Mouse (Mus musculus) intestine, embryonic 16.5 days (tissue): ENCODE results near the gene Kctd11. TPM values are rescaled to one million over a fixed set of nuclear protein-coding genes. Genes with fewer than 3 reads are reported as not detected.

Source experiments
- ATAC-seq: fragments of 200-750 bp; cut with Nextera tagmentation; 2 replicates; pipeline ENCODE4 v1.8.0; 2017; ENCODE audit warnings: moderate TSS enrichment, moderate library complexity
- H3K27ac ChIP-seq: fragments of 300-500 bp; sonication (generic); 2 replicates; pipeline ENCODE4 v1.5.1; 2014; ENCODE audit warnings: mild to moderate bottlenecking, low read length
- H3K27me3 ChIP-seq: fragments of 300-500 bp; sonication (generic); replicated peaks from 2 replicates; pipeline ENCODE4 v1.6.1; 2014; ENCODE audit warnings: low read length, control low read depth, mixed read lengths; ENCODE audit not compliant: control insufficient read depth, insufficient read depth
- H3K36me3 ChIP-seq: fragments of 300-500 bp; sonication (generic); 2 replicates; pipeline ENCODE4 v1.6.1; 2014; ENCODE audit warnings: low read length, control low read depth; ENCODE audit not compliant: control insufficient read depth, insufficient read depth
- H3K4me1 ChIP-seq: fragments of 300-500 bp; sonication (generic); 2 replicates; pipeline ENCODE4 v1.6.1; 2014; ENCODE audit warnings: low read length, control low read depth, mixed read lengths; ENCODE audit not compliant: control insufficient read depth, insufficient read depth
- H3K4me2 ChIP-seq: fragments of 300-500 bp; sonication (generic); 2 replicates; pipeline ENCODE4 v1.6.1; 2014; ENCODE audit warnings: low read depth, low read length, control low read depth
- H3K4me3 ChIP-seq: fragments of 300-500 bp; sonication (generic); 2 replicates; pipeline ENCODE4 v1.5.1; 2014; ENCODE audit warnings: mild to moderate bottlenecking, low read length
- H3K9ac ChIP-seq: fragments of 300-500 bp; sonication (generic); 2 replicates; pipeline ENCODE4 v1.6.1; 2014; ENCODE audit warnings: low read depth, low read length
- H3K9me3 ChIP-seq: fragments of 300-500 bp; sonication (generic); 2 replicates; pipeline ENCODE4 v1.6.1; 2016; ENCODE audit warnings: low read length, control low read depth; ENCODE audit not compliant: control insufficient read depth
- WGBS: fragments of 180-500 bp; shearing (Covaris S2); extraction: QIAGEN DNeasy Blood & Tissue Kit; methylation state at CpG from one replicate; pipeline ENCODE4 v1.1.7; 2014; 5-methylcytosine and 5-hydroxymethylcytosine counted together
- polyA plus RNA-seq: library from polyadenylated mRNA; unstranded; fragments of >200 nt; fragmentation: Nextera tagmentation; extraction: Ambion mirVana; gene quantifications from 2 replicates; pipeline ENCODE4 v1.2.1, GENCODE M21; 2015

Kctd11 gene
- polyA plus RNA-seq, 1 experiment from 2014 or later, result 5.5 TPM

GRCm38 (mm10) chr11:69901993-69902392, 20.8 kb upstream of the Kctd11 start:
- Histone ChIP-seq H3K9ac (peak overlapping the region; percentile 96), H3K4me3 (peak overlapping the region; percentile 82), H3K4me2 (peak overlapping the region; percentile 96), H3K27me3 (no peaks in the 10 kb centered on the region), H3K36me3 (peaks cover 23% of the 10 kb centered on the region), H3K27ac (peak overlapping the region; percentile 96), H3K9me3 (no peaks in the 10 kb centered on the region), H3K4me1 (peaks cover 11% of the 10 kb centered on the region; the same call in 1 of the 2 replicates)
- WGBS, result under 1% methylated on average over 34 of the region's 39 CpGs
- no peak; the same call in 1 of the 2 replicates for ATAC-seq

- peak; percentile 76 for ATAC-seq
- peak overlapping the region; percentile 82 for H3K4me3 ChIP-seq
- peaks cover 11% of the 10 kb centered on the region; the same call in 1 of the 2 replicates for H3K4me1 ChIP-seq
- H3K27me3 ChIP-seq, result no peaks in the 10 kb centered on the region
- peak overlapping the region; percentile 96 for H3K4me2 ChIP-seq
- peaks cover 18% of the 10 kb centered on the region for H3K36me3 ChIP-seq
- under 1% methylated on average over 42 of the region's 42 CpGs for WGBS
- peak overlapping the region; percentile 96 for H3K9ac ChIP-seq
- peak overlapping the region; percentile 96 for H3K27ac ChIP-seq
- no peaks in the 10 kb centered on the region for H3K9me3 ChIP-seq
Observed at GRCm38 (mm10) chr11:69901406-69901846, 20.2 kb upstream of the Kctd11 start.

- WGBS, result under 1% methylated on average over 38 of the region's 38 CpGs
- peak within 1 kb of the TSS; percentile 96 for H3K27ac ChIP-seq
- no peaks in the 10 kb centered on the region for H3K27me3 ChIP-seq
- no peaks in the 10 kb centered on the region for H3K9me3 ChIP-seq
- H3K4me1 ChIP-seq, result peaks cover 11% of the 10 kb centered on the region; the same call in 1 of the 2 replicates
- peak within 1 kb of the TSS; percentile 96 for H3K9ac ChIP-seq
- ATAC-seq, result peak; percentile 96
- peak within 1 kb of the TSS; percentile 82 for H3K4me3 ChIP-seq
- H3K4me2 ChIP-seq, result peak within 1 kb of the TSS; percentile 96
- peaks cover 11% of the 10 kb centered on the region for H3K36me3 ChIP-seq
Observed at GRCm38 (mm10) chr11:69900471-69901405, 19.5 kb upstream of the Kctd11 start, which contains the start of the genes 2810408A11Rik and Neurl4. 2810408A11Rik (minus strand) TSS chr11:69900987. Neurl4 (plus strand) TSS chr11:69901072.

GRCm38 (mm10) chr11:69899870-69900269, 18.7 kb upstream of the Kctd11 start:
- Histone ChIP-seq H3K4me3 (peak overlapping the region; percentile 82), H3K9me3 (no peaks in the 10 kb centered on the region), H3K36me3 (peaks cover 10% of the 10 kb centered on the region; the same call in 1 of the 2 replicates), H3K27me3 (no peaks in the 10 kb centered on the region), H3K9ac (peak overlapping the region; percentile 96), H3K4me2 (peak overlapping the region; percentile 96), H3K27ac (no peak overlapping the region), H3K4me1 (peaks cover 11% of the 10 kb centered on the region; the same call in 1 of the 2 replicates)
- ATAC-seq, result no peak
- 20% methylated on average over 4 of the region's 4 CpGs for WGBS

- Histone ChIP-seq H3K9me3 (no peaks in the 10 kb centered on the region), H3K4me3 (no peak within 1 kb of the TSS), H3K9ac (no peak within 1 kb of the TSS), H3K4me2 (no peak within 1 kb of the TSS), H3K4me1 (0 out of 2 replicates have a peak, but pooled peaks cover 3% of the 10 kb centered on the region), H3K36me3 (no peaks in the 10 kb centered on the region), H3K27me3 (no peaks in the 10 kb centered on the region), H3K27ac (no peak within 1 kb of the TSS)
- no peak for ATAC-seq
- WGBS, result 71% methylated on average over 4 of the region's 4 CpGs
Observed at GRCm38 (mm10) chr11:69895291-69895690, 14.1 kb upstream of the Kctd11 start, which contains the start of gene Acap1. Acap1 (minus strand) TSS chr11:69895539.

GRCm38 (mm10) chr11:69894671-69895070, 13.5 kb upstream of the Kctd11 start:
- WGBS, result 73% methylated on average over 5 of the region's 5 CpGs
- H3K4me2 ChIP-seq, result no peak overlapping the region
- no peak overlapping the region for H3K4me3 ChIP-seq
- H3K9me3 ChIP-seq, result no peaks in the 10 kb centered on the region
- H3K4me1 ChIP-seq, result no peaks in the 10 kb centered on the region
- H3K27me3 ChIP-seq, result no peaks in the 10 kb centered on the region
- ATAC-seq, result no peak
- H3K9ac ChIP-seq, result no peak overlapping the region
- H3K27ac ChIP-seq, result no peak overlapping the region
- no peaks in the 10 kb centered on the region for H3K36me3 ChIP-seq

GRCm38 (mm10) chr11:69891482-69891881, 10.3 kb upstream of the Kctd11 start:
- WGBS, result 76% methylated on average over 4 of the region's 4 CpGs
- H3K27ac ChIP-seq, result no peak overlapping the region

GRCm38 (mm10) chr11:69886907-69887635, 5.9 kb upstream of the Kctd11 start:
- Histone ChIP-seq H3K27ac (no peak overlapping the region), H3K9me3 (no peaks in the 10 kb centered on the region), H3K4me1 (no peaks in the 10 kb centered on the region), H3K36me3 (no peaks in the 10 kb centered on the region), H3K9ac (no peak overlapping the region), H3K4me3 (no peak overlapping the region), H3K4me2 (no peak overlapping the region), H3K27me3 (no peaks in the 10 kb centered on the region)
- WGBS, result 62% methylated on average over 8 of the region's 8 CpGs
- no peak for ATAC-seq

More at GRCm38 (mm10) chr11:69891482-69891881, 10.3 kb upstream of the Kctd11 start:
- ATAC-seq, result no peak
- no peak overlapping the region for H3K4me3 ChIP-seq
- H3K9me3 ChIP-seq, result no peaks in the 10 kb centered on the region
- no peaks in the 10 kb centered on the region for H3K36me3 ChIP-seq
- H3K27me3 ChIP-seq, result no peaks in the 10 kb centered on the region
- H3K4me1 ChIP-seq, result no peaks in the 10 kb centered on the region
- H3K4me2 ChIP-seq, result no peak overlapping the region
- H3K9ac ChIP-seq, result no peak overlapping the region

- no peak for ATAC-seq
- H3K9ac ChIP-seq, result 0 out of 2 replicates have a peak overlapping the region, but pooled peaks have one; percentile 27
- H3K4me3 ChIP-seq, result no peak overlapping the region
- H3K9me3 ChIP-seq, result no peaks in the 10 kb centered on the region
- H3K36me3 ChIP-seq, result no peaks in the 10 kb centered on the region
- peaks cover 15% of the 10 kb centered on the region for H3K4me1 ChIP-seq
- 73% methylated on average over 8 of the region's 8 CpGs for WGBS
- H3K27ac ChIP-seq, result no peak overlapping the region
- no peak overlapping the region for H3K4me2 ChIP-seq
- no peaks in the 10 kb centered on the region for H3K27me3 ChIP-seq
Observed at GRCm38 (mm10) chr11:69884663-69885062, 3.5 kb upstream of the Kctd11 start.
